Mouse (Mus musculus) embryonic facial prominence, embryonic 14.5 days (tissue): Measurements from ENCODE around the gene Ckmt2. TPM values are rescaled to one million over a fixed set of nuclear protein-coding genes. Genes with fewer than 3 reads are reported as not detected.

Source experiments
- ATAC-seq: fragments of 200-750 bp; cut with Nextera tagmentation; 2 replicates; pipeline ENCODE4 v1.8.0; 2017; ENCODE audit warnings: low read depth, moderate number of reproducible peaks, moderate TSS enrichment
- DNase-seq: peaks from one replicate; pipeline ENCODE4 v3.0.0-alpha.2; 2015; ENCODE audit warnings: low spot score
- H3K27ac ChIP-seq: fragments of 300-500 bp; sonication (generic); replicated peaks from 2 replicates; pipeline ENCODE4 v1.5.1; 2014; ENCODE audit warnings: low read depth, mild to moderate bottlenecking, low read length, moderate library complexity
- H3K27me3 ChIP-seq: fragments of 300-500 bp; sonication (generic); replicated peaks from 2 replicates; pipeline ENCODE4 v1.6.1; 2014; ENCODE audit warnings: low read length; ENCODE audit not compliant: control insufficient read depth, insufficient read depth
- H3K36me3 ChIP-seq: fragments of 300-500 bp; sonication (generic); 2 replicates; pipeline ENCODE4 v1.6.1; 2014; ENCODE audit warnings: low read length, mixed read lengths; ENCODE audit not compliant: control insufficient read depth, insufficient read depth
- H3K4me1 ChIP-seq: fragments of 300-500 bp; sonication (generic); 2 replicates; pipeline ENCODE4 v1.6.1; 2014; ENCODE audit warnings: antibody characterized with exemption, low read length; ENCODE audit not compliant: control insufficient read depth, insufficient read depth
- H3K4me2 ChIP-seq: fragments of 300-500 bp; sonication (generic); 2 replicates; pipeline ENCODE4 v1.6.1; 2014; ENCODE audit warnings: low read depth, mild to moderate bottlenecking, low read length, moderate library complexity, mixed read lengths
- H3K4me3 ChIP-seq: fragments of 300-500 bp; sonication (generic); 2 replicates; pipeline ENCODE4 v1.5.1; 2014; ENCODE audit warnings: low read depth, mild to moderate bottlenecking, low read length
- H3K9ac ChIP-seq: fragments of 300-500 bp; sonication (generic); 2 replicates; pipeline ENCODE4 v1.6.1; 2014; ENCODE audit warnings: low read depth, mild to moderate bottlenecking, low read length, moderate library complexity, mixed read lengths
- H3K9me3 ChIP-seq: fragments of 300-500 bp; sonication (generic); 2 replicates; pipeline ENCODE4 v1.6.1; 2016; ENCODE audit warnings: low read length; ENCODE audit not compliant: control insufficient read depth
- WGBS: fragments of 180-500 bp; shearing (Covaris S2); extraction: QIAGEN DNeasy Blood & Tissue Kit; methylation state at CpG from one replicate; pipeline ENCODE4 v1.1.7; 2014; 5-methylcytosine and 5-hydroxymethylcytosine counted together
- polyA plus RNA-seq: library from polyadenylated mRNA; unstranded; fragments of >200 nt; fragmentation: Nextera tagmentation; extraction: Ambion mirVana; gene quantifications from 2 replicates; pipeline ENCODE4 v1.2.1, GENCODE M21; 2014

The Ckmt2 gene
- polyA plus RNA-seq, 1 experiment from 2014 or later = 17.7 TPM

GRCm38 (mm10) chr13:91807155-91807839 lies 69.4 kb downstream of the Ckmt2 start, which contains the start of gene Zcchc9:
Zcchc9 (minus strand) TSS chr13:91807705.
- Histone ChIP-seq H3K4me3 (peak within 1 kb of the TSS; percentile 94), H3K9ac (peak within 1 kb of the TSS; percentile 92), H3K9me3 (no peaks in the 10 kb centered on the region), H3K4me2 (peak within 1 kb of the TSS; percentile 69), H3K27me3 (no peaks in the 10 kb centered on the region), H3K27ac (peak within 1 kb of the TSS; percentile 91), H3K4me1 (no peaks in the 10 kb centered on the region), H3K36me3 (peaks cover 19% of the 10 kb centered on the region)
- WGBS = under 1% methylated on average over 24 of the region's 50 CpGs
- DNase-seq (peak; percentile 95), ATAC-seq (peak; percentile 99)

Other genes with a start within 250 kb of the Ckmt2 start
- 0.26 and 0.40 TPM in 2 replicates for gene Acot12, start 135.4 kb downstream of the Ckmt2 start, polyA plus RNA-seq
- 21.8 and 22.3 TPM in 2 replicates for gene Zcchc9, start 69.2 kb downstream of the Ckmt2 start, polyA plus RNA-seq